Comparison of ENCODE assay signal across 21 mouse cellular contexts in genomic region chr2:125335206-125335605, GRCm38 (mm10).
DNase-seq lines count a peak whose midpoint lies in the region; ATAC-seq and TF ChIP-seq lines count a peak whose summit lies in the region.
"Had no signal": no experiment of that assay in that cellular context is flagged by ENCODE, and none has a peak within 500 bp of the region (broad histone marks: within the 10 kb centered on the region; RNA-seq: fewer than 3 reads in every experiment).

No protein-coding gene starts in this region.

- H3ac ChIP-seq in myocyte (ENCODE audit: control insufficient read depth, insufficient read length): no peak overlapping the region

- no peaks in the 10 kb centered on the region for H3K27me3 ChIP-seq in midbrain, embryonic 11.5 days (ENCODE audit: control insufficient read depth, insufficient read depth, low read length)
- no peaks in the 10 kb centered on the region for H3K27me3 ChIP-seq in midbrain, embryonic 13.5 days
- no peaks in the 10 kb centered on the region for H3K27me3 ChIP-seq in myocyte (ENCODE audit: control insufficient read depth, insufficient read depth, insufficient read length)
- H3K27me3 ChIP-seq: CH12.LX, Patski had no signal

- WGBS in midbrain, embryonic 11.5 days: 96% methylated on average over 11 of the region's 11 CpGs
- 96% methylated on average over 11 of the region's 11 CpGs for WGBS in midbrain, embryonic 13.5 days

- no peak for ATAC-seq in midbrain, embryonic 11.5 days (ENCODE audit: low FRiP score)
- ATAC-seq in midbrain, embryonic 13.5 days: no peak
- ATAC-seq: activated CD4-positive, CD25-positive, alpha-beta regulatory T cell, adult 4 months; CD4-positive, CD25-positive, alpha-beta regulatory T cell, adult 4 months; Patski had no signal

- no peak overlapping the region for H3K9ac ChIP-seq in midbrain, embryonic 11.5 days (ENCODE audit: low read length)
- no peak overlapping the region for H3K9ac ChIP-seq in midbrain, embryonic 13.5 days (replicated peaks)

- TF ChIP-seq POLR2A in myocyte (IDR thresholded peaks at IDR 0.05; ENCODE audit: insufficient read length, low read depth): no peak

- no peaks in the 10 kb centered on the region for H3K79me2 ChIP-seq in myocyte (ENCODE audit: control insufficient read depth, insufficient read depth)

- peak; percentile 82 for DNase-seq in heart, adult 11 months
- no peak for DNase-seq in heart, adult 8-10 months (ENCODE audit: low spot score)
- peak; percentile 59 for DNase-seq in midbrain, embryonic 11.5 days (ENCODE audit: low spot score, missing footprints)
- DNase-seq in layer of hippocampus, adult 2 months (ENCODE audit: low spot score in 2 of 2): no peak
- DNase-seq: adrenal gland, adult 2 months; adrenal gland, adult 8-10 months; adrenal gland, postnatal 10 days; adrenal gland, postnatal 14 days; adrenal gland, postnatal 25 days; adrenal gland, postnatal 36 days; B cell, adult 2 months; cerebellum, adult 11 months; cerebellum, adult 11-12 months; cerebellum, adult 18-20 months had no signal

- no peak overlapping the region for H3K4me2 ChIP-seq in midbrain, embryonic 11.5 days
- no peak overlapping the region for H3K4me2 ChIP-seq in midbrain, embryonic 13.5 days (replicated peaks)
- H3K4me2 ChIP-seq in myocyte (ENCODE audit: low read depth): no peak overlapping the region

- H3K9me3 ChIP-seq in midbrain, embryonic 11.5 days (ENCODE audit: control insufficient read depth, low read length): no peaks in the 10 kb centered on the region
- no peaks in the 10 kb centered on the region for H3K9me3 ChIP-seq in midbrain, embryonic 13.5 days
- H3K9me3 ChIP-seq: G1E had no signal

- no peaks in the 10 kb centered on the region for H3K4me1 ChIP-seq in midbrain, embryonic 11.5 days (ENCODE audit: control insufficient read depth, insufficient read depth, low read length)
- no peaks in the 10 kb centered on the region for H3K4me1 ChIP-seq in midbrain, embryonic 13.5 days (replicated peaks)

- H3K36me3 ChIP-seq in midbrain, embryonic 11.5 days (ENCODE audit: control insufficient read depth, insufficient read depth, low read length): no peaks in the 10 kb centered on the region
- H3K36me3 ChIP-seq in midbrain, embryonic 13.5 days: peaks cover 17% of the 10 kb centered on the region
- H3K36me3 ChIP-seq in myocyte (ENCODE audit: control insufficient read depth, insufficient read depth): peaks cover 62% of the 10 kb centered on the region
- H3K36me3 ChIP-seq: G1E had no signal

- H3K4me3 ChIP-seq in midbrain, embryonic 11.5 days (ENCODE audit: low read depth, low read length): no peak overlapping the region
- H3K4me3 ChIP-seq in midbrain, embryonic 13.5 days (replicated peaks): no peak overlapping the region
- H3K4me3 ChIP-seq in myocyte: no peak overlapping the region
- H3K4me3 ChIP-seq in layer of hippocampus, adult 2 months: no peak overlapping the region

- H3K27ac ChIP-seq in midbrain, embryonic 11.5 days (ENCODE audit: low read depth, low read length): no peak overlapping the region
- H3K27ac ChIP-seq in midbrain, embryonic 13.5 days: no peak overlapping the region
- no peak overlapping the region for H3K27ac ChIP-seq in layer of hippocampus, adult 2 months

- TF ChIP-seq CTCF in layer of hippocampus, adult 2 months (conservative IDR thresholded peaks at IDR 0.05): no peak

TF ChIP-seq in myocyte, 11 proteins besides CTCF, POLR2A, EP300 and RAD21:
- TF ChIP-seq POLR2AphosphoS2 (IDR thresholded peaks at IDR 0.05; ENCODE audit: insufficient read length, low read depth): peak; percentile 42
- TF ChIP-seq USF1 (IDR thresholded peaks at IDR 0.05; ENCODE audit: low read depth): no peak
- TF ChIP-seq REST (IDR thresholded peaks at IDR 0.05; ENCODE audit: insufficient read depth, insufficient read length): no peak
- TF ChIP-seq SRF (IDR thresholded peaks at IDR 0.05; ENCODE audit: control insufficient read depth, insufficient read length, low read depth): no peak
- no peak for TF ChIP-seq TCF3 (IDR thresholded peaks at IDR 0.05; ENCODE audit: insufficient read length, low read depth)

Comparison
In these comparisons a context has a peak if more than half of its experiments do, and no peak if none do; other contexts are left out.
1. DNase-seq: peak in heart, adult 11 months (single experiment) and midbrain, embryonic 11.5 days (single experiment); none in heart, adult 8-10 months (single experiment) and layer of hippocampus, adult 2 months (0 of 2).